Mouse (Mus musculus) spleen, postnatal 4 days (tissue): ENCODE measurements around the gene Gm8720.
"Not testable (repeated sequence)": the region's sequence is repeated elsewhere in the genome, so short reads cannot be mapped to it uniquely, and the experiment has no call there.

Experiments
- DNase-seq, 2 experiments: peaks; one replicate each; pipeline ENCODE4 v3.0.0; 2022; ENCODE audit warnings: low spot score in 2 of 2

Gm8720 gene

GRCm38 (mm10) chr7:23067356-23067755 is at the start of gene Gm8720:
Gene Gm8720 (minus strand): TSS chr7:23067456.
- not testable (repeated sequence) for DNase-seq

GRCm38 (mm10) chr7:23055240-23055639 is 12.0 kb downstream of the Gm8720 start, which contains the start of gene Vmn1r163:
Gene Vmn1r163 (plus strand): TSS chr7:23055540.
- DNase-seq, result not testable (repeated sequence)

DNA sequence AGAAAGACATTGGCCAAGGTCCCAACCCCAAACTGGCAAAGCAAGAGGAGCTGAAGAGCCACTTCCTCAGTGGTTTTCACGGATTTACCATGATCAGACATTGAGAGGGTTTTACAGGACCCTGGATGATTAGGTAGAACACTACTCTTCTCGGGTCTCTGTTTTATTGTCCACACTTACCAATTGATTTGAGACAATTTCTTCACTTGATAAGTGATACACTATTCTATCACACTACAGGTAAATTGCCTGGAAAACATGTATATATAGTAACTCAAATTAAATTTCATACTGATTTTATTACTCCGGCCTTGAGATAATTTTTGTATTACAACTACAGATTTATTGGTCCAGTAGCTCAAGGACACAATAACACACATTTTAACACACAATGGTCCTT is 47.4 kb downstream of the Gm8720 start, which contains the start of gene Gm4216:
TSS of gene Gm4216 (minus strand) at position 101 of the 400 bp plus-strand sequence.
- DNase-seq, result not testable (repeated sequence)
